Mouse (Mus musculus) kidney, postnatal 0 days (tissue): ENCODE measurements at regions not wholly inside any gene's neighbourhood (a gene's known extent, or its start where the extent isn't known, plus 50 kb on each side); places are given as distances from the start of the nearest gene placed in this dataset.

Experiments used
- ATAC-seq: fragments of 200-750 bp; cut with Nextera tagmentation; replicated peaks from 2 replicates; pipeline ENCODE4 v1.8.0; 2017; ENCODE audit warnings: low read depth, moderate number of reproducible peaks, moderate TSS enrichment, moderate library complexity; ENCODE audit not compliant: low FRiP score
- DNase-seq: peaks from one replicate; pipeline ENCODE4 v3.0.0-alpha.2; 2016; ENCODE audit warnings: low spot score
- H3K27ac ChIP-seq: fragments of 300-500 bp; sonication (generic); 2 replicates; pipeline ENCODE4 v1.5.1; 2014; ENCODE audit warnings: mild to moderate bottlenecking
- H3K27me3 ChIP-seq: fragments of 300-500 bp; sonication (generic); 2 replicates; pipeline ENCODE4 v1.6.1; 2014; ENCODE audit warnings: low read length, mixed read lengths; ENCODE audit not compliant: insufficient read depth
- H3K36me3 ChIP-seq: fragments of 300-500 bp; sonication (generic); 2 replicates; pipeline ENCODE4 v1.6.1; 2014; ENCODE audit warnings: low read length, mixed read lengths; ENCODE audit not compliant: insufficient read depth
- H3K4me1 ChIP-seq: fragments of 300-500 bp; sonication (generic); replicated peaks from 2 replicates; pipeline ENCODE4 v1.6.1; 2014; ENCODE audit warnings: antibody characterized with exemption, low read length, mixed read lengths; ENCODE audit not compliant: insufficient read depth
- H3K4me2 ChIP-seq: fragments of 300-500 bp; sonication (generic); 2 replicates; pipeline ENCODE4 v1.6.1; 2014; ENCODE audit warnings: mild to moderate bottlenecking, low read length, moderate library complexity, mixed read lengths
- H3K4me3 ChIP-seq: fragments of 300-500 bp; sonication (generic); replicated peaks from 2 replicates; pipeline ENCODE4 v1.5.1; 2014; ENCODE audit warnings: low read depth, low read length
- H3K9ac ChIP-seq: fragments of 300-500 bp; sonication (generic); 2 replicates; pipeline ENCODE4 v1.6.1; 2014; ENCODE audit warnings: low read depth, low read length
- H3K9me3 ChIP-seq: fragments of 300-500 bp; sonication (generic); replicated peaks from 2 replicates; pipeline ENCODE4 v1.6.1; 2016; ENCODE audit warnings: low read length, inconsistent platforms, mixed read lengths
- CTCF ChIP-seq: IDR thresholded peaks from 2 replicates; pipeline ENCODE4 v1.5.1; 2016; ENCODE audit warnings: antibody characterized with exemption, low read depth, mild to moderate bottlenecking, moderate library complexity
- WGBS: fragments of 180-500 bp; shearing (Covaris S2); extraction: QIAGEN DNeasy Blood & Tissue Kit; methylation state at CpG from one replicate; pipeline ENCODE4 v1.1.7; 2014; 5-methylcytosine and 5-hydroxymethylcytosine counted together

DNA sequence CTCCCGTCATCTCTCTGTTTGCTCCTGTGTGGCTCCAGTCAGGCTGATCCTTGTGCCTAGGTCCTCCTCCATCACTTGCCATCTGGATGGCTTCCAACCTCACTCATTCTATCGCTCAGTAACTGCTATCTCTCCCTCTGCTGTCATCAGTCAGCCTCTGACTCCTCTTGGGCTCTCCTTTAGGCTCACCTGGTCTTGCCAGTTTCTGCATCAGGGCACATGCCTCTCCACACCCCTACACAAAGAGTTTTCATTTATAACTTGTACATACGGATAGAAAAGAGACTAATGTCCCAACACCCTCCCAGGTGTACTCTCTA is 2664.7 kb upstream of the Lrrc6 start:
- no peaks in the 10 kb centered on the region for H3K4me1 ChIP-seq
- no peak overlapping the region for H3K4me3 ChIP-seq
- DNase-seq (no peak), ATAC-seq (no peak)
- H3K36me3 ChIP-seq: no peaks in the 10 kb centered on the region
- H3K9me3 ChIP-seq: no peaks in the 10 kb centered on the region
- WGBS: 63% methylated on average over 3 of the region's 3 CpGs
- no peak overlapping the region for H3K27ac ChIP-seq
- H3K4me2 ChIP-seq: no peak overlapping the region
- no peaks in the 10 kb centered on the region for H3K27me3 ChIP-seq
- no peak overlapping the region for H3K9ac ChIP-seq
- TF ChIP-seq CTCF: no peak

- Histone ChIP-seq H3K27me3 (no peaks in the 10 kb centered on the region), H3K9ac (no peak overlapping the region), H3K4me2 (no peak overlapping the region), H3K36me3 (no peaks in the 10 kb centered on the region), H3K4me3 (no peak overlapping the region), H3K9me3 (no peaks in the 10 kb centered on the region), H3K4me1 (no peaks in the 10 kb centered on the region), H3K27ac (no peak overlapping the region)
- peak; percentile 65 for DNase-seq
- WGBS: 35% methylated on average over 7 of the region's 7 CpGs
- TF ChIP-seq CTCF: no peak
- no peak for ATAC-seq
These were observed 2664.1 kb upstream of the Lrrc6 start for GRCm38 (mm10) chr15:69164581-69165481.

- no peak for ATAC-seq
- Histone ChIP-seq H3K4me1 (no peaks in the 10 kb centered on the region), H3K36me3 (no peaks in the 10 kb centered on the region), H3K27me3 (no peaks in the 10 kb centered on the region), H3K9ac (no peak overlapping the region), H3K9me3 (no peaks in the 10 kb centered on the region), H3K4me3 (no peak overlapping the region), H3K27ac (no peak overlapping the region), H3K4me2 (no peak overlapping the region)
- no peak for TF ChIP-seq CTCF
- 68% methylated on average over 5 of the region's 5 CpGs for WGBS
- DNase-seq: no peak
These were observed 2660.3 kb upstream of the Lrrc6 start for GRCm38 (mm10) chr15:69161036-69161435.

- no peak overlapping the region for H3K4me2 ChIP-seq
- no peak overlapping the region for H3K27ac ChIP-seq
- no peaks in the 10 kb centered on the region for H3K36me3 ChIP-seq
- no peaks in the 10 kb centered on the region for H3K9me3 ChIP-seq
- H3K9ac ChIP-seq: no peak overlapping the region
- H3K4me1 ChIP-seq: no peaks in the 10 kb centered on the region
- H3K27me3 ChIP-seq: no peaks in the 10 kb centered on the region
- DNase-seq (no peak), ATAC-seq (no peak)
- H3K4me3 ChIP-seq: no peak overlapping the region
- 69% methylated on average over 5 of the region's 5 CpGs for WGBS
- no peak for TF ChIP-seq CTCF
These were observed 2657.4 kb upstream of the Lrrc6 start for GRCm38 (mm10) chr15:69158124-69158523.
